Mouse (Mus musculus) liver, embryonic 13.5 days (tissue): ENCODE results near the gene Ezh2. TPM values are rescaled to one million over a fixed set of nuclear protein-coding genes. Genes with fewer than 3 reads are reported as not detected.
"Not testable (repeated sequence)": the region's sequence is repeated elsewhere in the genome, so short reads cannot be mapped to it uniquely, and the experiment has no call there.

Source experiments
- ATAC-seq: fragments of 200-750 bp; cut with Nextera tagmentation; 2 replicates; pipeline ENCODE4 v1.8.0; 2017; ENCODE audit warnings: low read depth, mild to moderate bottlenecking, moderate number of reproducible peaks, moderate library complexity
- DNase-seq: peaks from one replicate; pipeline ENCODE4 v3.0.0; 2022
- H3K27ac ChIP-seq: fragments of 300-500 bp; sonication (generic); 2 replicates; pipeline ENCODE4 v1.5.1; 2015; ENCODE audit warnings: moderate library complexity, mild to moderate bottlenecking, inconsistent platforms
- H3K27me3 ChIP-seq: fragments of 300-500 bp; sonication (generic); 2 replicates; pipeline ENCODE4 v1.6.1; 2015; ENCODE audit warnings: mild to moderate bottlenecking, inconsistent platforms
- H3K36me3 ChIP-seq: fragments of 300-500 bp; sonication (generic); 2 replicates; pipeline ENCODE4 v1.6.1; 2015; ENCODE audit warnings: mild to moderate bottlenecking, inconsistent platforms
- H3K4me1 ChIP-seq: fragments of 300-500 bp; sonication (generic); replicated peaks from 2 replicates; pipeline ENCODE4 v1.6.1; 2015; ENCODE audit warnings: inconsistent platforms
- H3K4me2 ChIP-seq: fragments of 300-500 bp; sonication (generic); 2 replicates; pipeline ENCODE4 v1.6.1; 2015; ENCODE audit warnings: inconsistent platforms, mild to moderate bottlenecking, moderate library complexity
- H3K4me3 ChIP-seq: fragments of 300-500 bp; sonication (generic); replicated peaks from 2 replicates; pipeline ENCODE4 v1.5.1; 2015; ENCODE audit warnings: mild to moderate bottlenecking, inconsistent platforms
- H3K9ac ChIP-seq: fragments of 300-500 bp; sonication (generic); 2 replicates; pipeline ENCODE4 v1.6.1; 2015; ENCODE audit warnings: mild to moderate bottlenecking, inconsistent platforms
- H3K9me3 ChIP-seq: fragments of 300-500 bp; sonication (generic); replicated peaks from 2 replicates; pipeline ENCODE4 v1.6.1; 2016; ENCODE audit warnings: inconsistent platforms
- WGBS: fragments of 180-500 bp; shearing (Covaris S2); methylation state at CpG from one replicate; pipeline ENCODE4 v1.1.7; 2015; ENCODE audit not compliant: insufficient replicate concordance; 5-methylcytosine and 5-hydroxymethylcytosine counted together
- polyA plus RNA-seq: library from polyadenylated mRNA; unstranded; fragments of >200 nt; fragmentation: Nextera tagmentation; extraction: Ambion mirVana; gene quantifications from 2 replicates; pipeline ENCODE4 v1.2.1, GENCODE M21; 2015

The Ezh2 gene
- polyA plus RNA-seq, 1 experiment from 2014 or later, result 66.7 TPM

GRCm38 (mm10) chr6:47595696-47596095, 555 bp upstream of the Ezh2 start:
- Histone ChIP-seq H3K4me1 (peaks cover 17% of the 10 kb centered on the region), H3K9me3 (no peaks in the 10 kb centered on the region), H3K27me3 (no peaks in the 10 kb centered on the region), H3K9ac (peak overlapping the region; percentile 100), H3K4me3 (peak overlapping the region; percentile 97), H3K36me3 (no peaks in the 10 kb centered on the region), H3K27ac (peak overlapping the region; percentile 94), H3K4me2 (peak overlapping the region; percentile 85)
- DNase-seq (no peak), ATAC-seq (no peak)
- 2% methylated on average over 6 of the region's 6 CpGs for WGBS

- peak; percentile 62 for ATAC-seq
- H3K4me1 ChIP-seq, result peaks cover 23% of the 10 kb centered on the region
- H3K4me2 ChIP-seq, result peak overlapping the region; percentile 85
- DNase-seq, result peak; percentile 64
- H3K4me3 ChIP-seq, result peak overlapping the region; percentile 97
- no peaks in the 10 kb centered on the region for H3K27me3 ChIP-seq
- peak overlapping the region; percentile 94 for H3K27ac ChIP-seq
- no peaks in the 10 kb centered on the region for H3K36me3 ChIP-seq
- H3K9ac ChIP-seq, result peak overlapping the region; percentile 100
- under 1% methylated on average over 74 of the region's 74 CpGs for WGBS
- no peaks in the 10 kb centered on the region for H3K9me3 ChIP-seq
These were observed 853 bp downstream of the Ezh2 start for GRCm38 (mm10) chr6:47594141-47594835.

- Histone ChIP-seq H3K9me3 (no peaks in the 10 kb centered on the region), H3K36me3 (no peaks in the 10 kb centered on the region), H3K4me3 (peak overlapping the region; percentile 97), H3K27ac (peak overlapping the region; percentile 94), H3K4me1 (peaks cover 30% of the 10 kb centered on the region), H3K27me3 (no peaks in the 10 kb centered on the region), H3K4me2 (peak overlapping the region; percentile 85), H3K9ac (peak overlapping the region; percentile 100)
- WGBS, result 8% methylated on average over 9 of the region's 9 CpGs
- DNase-seq, result no peak
- ATAC-seq, result no peak
These were observed 1.6 kb downstream of the Ezh2 start for GRCm38 (mm10) chr6:47593590-47593989.

- not testable (repeated sequence) for H3K27ac ChIP-seq, H3K4me3 ChIP-seq, DNase-seq, H3K36me3 ChIP-seq, H3K9ac ChIP-seq, H3K4me2 ChIP-seq, H3K9me3 ChIP-seq, ATAC-seq, H3K27me3 ChIP-seq
- 82% methylated on average over 2 of the region's 2 CpGs for WGBS
- H3K4me1 ChIP-seq, result peaks cover 65% of the 10 kb centered on the region
These were observed 7.8 kb downstream of the Ezh2 start for GRCm38 (mm10) chr6:47587332-47587731.

GRCm38 (mm10) chr6:47572887-47573286, 22.3 kb downstream of the Ezh2 start:
- Histone ChIP-seq H3K36me3 (peaks cover 63% of the 10 kb centered on the region), H3K27ac (no peak overlapping the region), H3K27me3 (no peaks in the 10 kb centered on the region), H3K4me1 (peaks cover 10% of the 10 kb centered on the region), H3K9me3 (no peaks in the 10 kb centered on the region), H3K4me3 (no peak overlapping the region), H3K4me2 (no peak overlapping the region), H3K9ac (no peak overlapping the region)
- DNase-seq (no peak), ATAC-seq (no peak)
- WGBS, result 89% methylated on average over 2 of the region's 2 CpGs

GRCm38 (mm10) chr6:47565326-47566035, 29.7 kb downstream of the Ezh2 start:
- no peak overlapping the region for H3K9ac ChIP-seq
- peaks cover 64% of the 10 kb centered on the region for H3K4me1 ChIP-seq
- H3K27me3 ChIP-seq, result no peaks in the 10 kb centered on the region
- no peak overlapping the region for H3K4me3 ChIP-seq
- ATAC-seq (peak; percentile 91), DNase-seq (peak; percentile 59)
- H3K9me3 ChIP-seq, result no peaks in the 10 kb centered on the region
- peak overlapping the region; percentile 51 for H3K27ac ChIP-seq
- WGBS, result 7% methylated on average over 1 of the region's 1 CpGs
- peaks cover 80% of the 10 kb centered on the region for H3K36me3 ChIP-seq
- peak overlapping the region; percentile 26 for H3K4me2 ChIP-seq

GRCm38 (mm10) chr6:47561426-47561825, 33.7 kb downstream of the Ezh2 start:
- WGBS, result 81% methylated on average over 5 of the region's 5 CpGs
- H3K27ac ChIP-seq, result peak overlapping the region; percentile 26; the same call in 1 of the 2 replicates
- H3K36me3 ChIP-seq, result peaks cover 75% of the 10 kb centered on the region

GRCm38 (mm10) chr6:47560846-47561245, 34.3 kb downstream of the Ezh2 start:
- Histone ChIP-seq H3K27ac (peak overlapping the region; percentile 15; the same call in 1 of the 2 replicates), H3K4me3 (no peak overlapping the region), H3K27me3 (no peaks in the 10 kb centered on the region), H3K36me3 (peaks cover 76% of the 10 kb centered on the region), H3K9me3 (no peaks in the 10 kb centered on the region), H3K4me2 (no peak overlapping the region), H3K9ac (no peak overlapping the region), H3K4me1 (peaks cover 41% of the 10 kb centered on the region)
- DNase-seq (no peak), ATAC-seq (no peak)
- 58% methylated on average over 2 of the region's 2 CpGs for WGBS

More at GRCm38 (mm10) chr6:47561426-47561825, 33.7 kb downstream of the Ezh2 start:
- H3K4me1 ChIP-seq, result peaks cover 46% of the 10 kb centered on the region
- no peak overlapping the region for H3K4me3 ChIP-seq
- no peaks in the 10 kb centered on the region for H3K27me3 ChIP-seq
- no peak overlapping the region for H3K9ac ChIP-seq
- H3K4me2 ChIP-seq, result no peak overlapping the region
- DNase-seq (no peak), ATAC-seq (no peak)
- H3K9me3 ChIP-seq, result no peaks in the 10 kb centered on the region

- Histone ChIP-seq H3K27me3 (no peaks in the 10 kb centered on the region), H3K27ac (no peak overlapping the region), H3K9me3 (no peaks in the 10 kb centered on the region), H3K36me3 (peaks cover 76% of the 10 kb centered on the region), H3K4me1 (peaks cover 36% of the 10 kb centered on the region), H3K9ac (no peak overlapping the region), H3K4me2 (no peak overlapping the region), H3K4me3 (no peak overlapping the region)
- no peak for DNase-seq
- peak; percentile 78 for ATAC-seq
These were observed 34.7 kb downstream of the Ezh2 start for GRCm38 (mm10) chr6:47560407-47560806.

- ATAC-seq, result no peak
- WGBS, result 80% methylated on average over 2 of the region's 2 CpGs
- H3K36me3 ChIP-seq, result peaks cover 77% of the 10 kb centered on the region
These were observed 35.9 kb downstream of the Ezh2 start for GRCm38 (mm10) chr6:47559287-47559686.

GRCm38 (mm10) chr6:47552280-47552679, 42.9 kb downstream of the Ezh2 start:
- no peak overlapping the region for H3K4me2 ChIP-seq
- no peak overlapping the region for H3K9ac ChIP-seq
- peaks cover 87% of the 10 kb centered on the region for H3K36me3 ChIP-seq
- no peaks in the 10 kb centered on the region for H3K9me3 ChIP-seq
- WGBS, result 62% methylated on average over 4 of the region's 4 CpGs
- no peaks in the 10 kb centered on the region for H3K27me3 ChIP-seq
- no peak for DNase-seq
- H3K4me3 ChIP-seq, result no peak overlapping the region
- no peak for ATAC-seq
- H3K27ac ChIP-seq, result no peak overlapping the region
- H3K4me1 ChIP-seq, result no peaks in the 10 kb centered on the region

More at GRCm38 (mm10) chr6:47559287-47559686, 35.9 kb downstream of the Ezh2 start:
- Histone ChIP-seq H3K27me3 (no peaks in the 10 kb centered on the region), H3K9ac (no peak overlapping the region), H3K4me3 (no peak overlapping the region), H3K4me2 (no peak overlapping the region), H3K27ac (no peak overlapping the region), H3K4me1 (peaks cover 26% of the 10 kb centered on the region), H3K9me3 (no peaks in the 10 kb centered on the region)
- DNase-seq, result no peak
